Comparison of ENCODE assay signal across 10 mouse cellular contexts in the genomic region with DNA sequence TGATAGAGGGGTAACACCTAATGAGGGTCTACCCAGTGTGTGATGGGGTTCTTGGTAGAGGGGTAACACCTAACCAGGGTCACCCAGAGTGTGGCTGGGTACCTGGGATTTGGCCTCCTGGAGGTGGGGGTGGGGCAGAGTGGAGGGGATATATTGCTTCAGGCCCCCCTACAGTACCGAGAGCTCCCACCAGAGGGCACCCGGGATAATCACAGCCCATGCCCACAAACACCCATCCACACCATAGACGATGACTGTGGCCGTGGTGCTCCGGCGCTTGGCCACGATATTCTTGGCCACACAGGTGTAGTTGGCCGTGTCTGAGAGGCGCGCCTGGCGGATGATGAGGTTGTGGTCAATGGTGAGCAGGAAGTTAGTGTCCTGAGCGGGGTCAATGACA. TPM values are rescaled to one million over a fixed set of nuclear protein-coding genes. Genes with fewer than 3 reads are reported as not detected.
DNase-seq lines count a peak whose midpoint lies in the region; ATAC-seq and TF ChIP-seq lines count a peak whose summit lies in the region.
"Had no signal": no experiment of that assay in that cellular context is flagged by ENCODE, and none has a peak within 500 bp of the region (broad histone marks: within the 10 kb centered on the region; RNA-seq: fewer than 3 reads in every experiment).

No protein-coding gene starts in this region.

- H3K27me3 ChIP-seq in thymus, adult 2 months (ENCODE audit: control insufficient read depth, insufficient read depth, low read length): no peaks in the 10 kb centered on the region
- peaks cover 16% of the 10 kb centered on the region for H3K27me3 ChIP-seq in midbrain, embryonic 13.5 days
- H3K27me3 ChIP-seq: Patski had no signal

- ATAC-seq in midbrain, embryonic 13.5 days: peak; percentile 57
- ATAC-seq: Patski had no signal

- H3K4me3 ChIP-seq in thymus, adult 2 months (ENCODE audit: control insufficient read depth, insufficient read depth, low read length): no peak overlapping the region
- no peak overlapping the region for H3K4me3 ChIP-seq in midbrain, embryonic 13.5 days (replicated peaks)
- H3K4me3 ChIP-seq: megakaryocyte, embryonic 14.5 days had no signal

- no peaks in the 10 kb centered on the region for H3K36me3 ChIP-seq in thymus, adult 2 months (ENCODE audit: control insufficient read depth, insufficient read depth, low read length)
- H3K36me3 ChIP-seq in midbrain, embryonic 13.5 days: no peaks in the 10 kb centered on the region; the same call in 1 of the 2 replicates

- TF ChIP-seq CTCF in thymus, adult 2 months (IDR thresholded peaks at IDR 0.05; ENCODE audit: borderline replicate concordance, control insufficient read depth, extremely low read depth, insufficient read depth, low read length, poor library complexity): peak; percentile 74

- H3K9me3 ChIP-seq in midbrain, embryonic 13.5 days: no peaks in the 10 kb centered on the region
- H3K9me3 ChIP-seq: megakaryocyte, embryonic 14.5 days had no signal

- no peak overlapping the region for H3K9ac ChIP-seq in midbrain, embryonic 13.5 days (replicated peaks)

- DNase-seq in cerebellum, postnatal 14 days: peak; percentile 76 to 81
- DNase-seq in cerebellum, adult 8-10 months: no peak
- DNase-seq in thymus, adult 2 months: peak; percentile 62
- no peak for DNase-seq in thymus, adult 18-20 months
- peak; percentile 48 for DNase-seq in forelimb bud, embryonic 11.5 days (ENCODE audit: low read depth, low spot score)
- DNase-seq in layer of hippocampus, postnatal 25 days (ENCODE audit: extremely low spot score in 1 of 2, low spot score in 1 of 2): peak; percentile 32 to 69
- DNase-seq in adipocyte (ENCODE audit: low spot score): no peak

- no peak overlapping the region for H3K4me2 ChIP-seq in midbrain, embryonic 13.5 days (replicated peaks)

- no peaks in the 10 kb centered on the region for H3K4me1 ChIP-seq in thymus, adult 2 months (replicated peaks; ENCODE audit: control insufficient read depth, insufficient read depth, low read length)
- H3K4me1 ChIP-seq in midbrain, embryonic 13.5 days (replicated peaks): peaks cover 10% of the 10 kb centered on the region
- H3K4me1 ChIP-seq: megakaryocyte, embryonic 14.5 days had no signal

- 52% methylated on average over 12 of the region's 12 CpGs for WGBS in thymus, adult 2 months
- 71% methylated on average over 12 of the region's 12 CpGs for WGBS in midbrain, embryonic 13.5 days

- no peak overlapping the region for H3K27ac ChIP-seq in thymus, adult 2 months (ENCODE audit: control insufficient read depth, insufficient read depth, low read length)
- no peak overlapping the region for H3K27ac ChIP-seq in midbrain, embryonic 13.5 days

- no peak for TF ChIP-seq POLR2A in thymus, adult 2 months (IDR thresholded peaks at IDR 0.05; ENCODE audit: control insufficient read depth, extremely low read depth, insufficient read depth, low read length, poor library complexity)

RNA-seq across cellular contexts. Expression of a gene that starts 25.9 kb away (rescaled TPM):
- 33.9 and 43.2 TPM in 2 replicates for polyA plus RNA-seq in thymus, adult 2 months (2012; rRNA removed)
- total RNA-seq in layer of hippocampus, postnatal 25 days (2021): 10 to 100 TPM; 16.6 to 17.1 TPM
- polyA plus RNA-seq in midbrain, embryonic 13.5 days (2015; fragmentation: Nextera tagmentation; extraction: Ambion mirVana): 10.3 and 14.0 TPM in 2 replicates

RNA-seq across cellular contexts. Expression of a gene that starts 52.8 kb away (rescaled TPM):
- polyA plus RNA-seq in thymus, adult 2 months (2012; rRNA removed): 3.6 and 4.0 TPM in 2 replicates
- 10 to 100 TPM; 15.9 to 16.4 TPM for total RNA-seq in layer of hippocampus, postnatal 25 days (2021)
- 3.1 and 4.0 TPM in 2 replicates for polyA plus RNA-seq in midbrain, embryonic 13.5 days (2015; fragmentation: Nextera tagmentation; extraction: Ambion mirVana)

Comparison
In these comparisons a context has a peak if more than half of its experiments do, and no peak if none do; other contexts are left out.
1. DNase-seq: peak in cerebellum, postnatal 14 days (2 of 2), thymus, adult 2 months (single experiment), forelimb bud, embryonic 11.5 days (single experiment) and layer of hippocampus, postnatal 25 days (2 of 2); none in cerebellum, adult 8-10 months (single experiment), thymus, adult 18-20 months (0 of 2) and adipocyte (single experiment).